Mouse (Mus musculus): ENCODE results near the gene Atp8b5. TPM values are rescaled to one million over a fixed set of nuclear protein-coding genes. Genes with fewer than 3 reads are reported as not detected.

Atp8b5 gene
- total RNA-seq, 2 experiments from 2014 or later: 0.06 TPM; not detected in 1

GRCm38 (mm10) chr4:43379601-43380000 lies 112.6 kb downstream of the Atp8b5 start:
- Histone ChIP-seq H3K27ac (no peak overlapping the region), H3K4me3 (no peak overlapping the region)
- TF ChIP-seq CTCF (IDR thresholded peaks at IDR 0.05): no peak
- intact Hi-C loops (cut with DNase I): no loop called here
- no peak for DNase-seq

- no peak for DNase-seq
- peak overlapping the region; percentile 99 for H3K4me3 ChIP-seq
- intact Hi-C loops (cut with DNase I): loop anchor here (1.0 to 2.0 kb wide), 3 partner anchors 39 to 114 kb away; partner anchors contain the start of gene Atp8b5
- no peak for TF ChIP-seq CTCF (IDR thresholded peaks at IDR 0.05)
- H3K27ac ChIP-seq: peak overlapping the region; percentile 100
Measured at GRCm38 (mm10) chr4:43380951-43381350, 114.0 kb downstream of the Atp8b5 start.

GRCm38 (mm10) chr4:43381408-43382154 lies 114.6 kb downstream of the Atp8b5 start, which contains the start of gene Rusc2:
TSS of gene Rusc2 (plus strand) at chr4:43381979.
- H3K27ac ChIP-seq: peak within 1 kb of the TSS; percentile 100

DNA sequence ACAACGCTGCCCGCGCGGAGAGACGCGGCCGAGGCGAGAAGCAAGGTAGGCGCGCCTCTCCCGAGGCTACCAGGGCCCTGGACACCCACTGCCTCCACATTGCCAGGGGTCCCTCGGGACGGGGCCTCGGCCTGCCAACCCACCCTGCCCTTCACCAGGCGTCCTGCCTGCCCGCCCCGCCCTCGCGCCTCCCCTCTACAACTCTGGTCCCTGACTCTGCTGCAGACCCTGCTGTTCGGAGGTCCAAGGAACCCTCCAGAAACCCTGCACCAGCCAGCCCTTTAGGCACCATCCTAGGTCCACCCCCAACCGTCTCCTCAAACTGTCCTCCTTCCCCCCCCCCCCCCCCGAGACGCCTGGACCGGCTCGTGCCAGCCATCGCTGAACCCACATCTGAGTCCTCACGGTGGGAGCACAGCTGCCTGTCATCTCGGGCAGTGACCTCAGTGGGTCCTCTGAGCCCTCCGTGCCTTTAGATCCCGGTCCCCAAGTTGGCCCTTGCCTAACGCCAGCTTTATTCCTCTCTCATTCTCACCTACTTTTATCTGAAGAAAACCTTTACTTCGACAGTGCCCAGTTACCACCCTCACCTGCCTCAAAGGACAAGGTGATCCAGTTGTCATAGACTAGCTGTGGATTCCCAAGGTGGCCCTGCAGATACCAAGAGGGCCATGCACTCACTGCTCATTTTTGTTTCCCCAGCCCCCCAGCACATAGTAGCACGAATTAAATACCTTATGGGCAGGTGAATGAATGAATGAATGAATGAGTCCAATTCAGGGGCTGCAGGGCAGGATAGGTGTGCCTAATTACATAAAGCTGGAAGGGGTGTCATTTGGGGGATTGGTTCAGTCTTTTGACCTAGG lies 115.4 kb downstream of the Atp8b5 start:
- intact Hi-C loops (cut with DNase I): loop anchor here (2.0 kb wide), 1 partner anchor 24 kb away; no protein-coding TSS in a partner anchor

More at GRCm38 (mm10) chr4:43381408-43382154, 114.6 kb downstream of the Atp8b5 start, which contains the start of gene Rusc2:
- TF ChIP-seq CTCF (IDR thresholded peaks at IDR 0.05): peak; percentile 71
- intact Hi-C loops (cut with DNase I): loop anchor here (1.0 to 2.0 kb wide), 4 partner anchors 25 to 115 kb away; partner anchors contain the start of gene Atp8b5
- DNase-seq: peak; percentile 95
- peak within 1 kb of the TSS; percentile 99 for H3K4me3 ChIP-seq

DNA sequence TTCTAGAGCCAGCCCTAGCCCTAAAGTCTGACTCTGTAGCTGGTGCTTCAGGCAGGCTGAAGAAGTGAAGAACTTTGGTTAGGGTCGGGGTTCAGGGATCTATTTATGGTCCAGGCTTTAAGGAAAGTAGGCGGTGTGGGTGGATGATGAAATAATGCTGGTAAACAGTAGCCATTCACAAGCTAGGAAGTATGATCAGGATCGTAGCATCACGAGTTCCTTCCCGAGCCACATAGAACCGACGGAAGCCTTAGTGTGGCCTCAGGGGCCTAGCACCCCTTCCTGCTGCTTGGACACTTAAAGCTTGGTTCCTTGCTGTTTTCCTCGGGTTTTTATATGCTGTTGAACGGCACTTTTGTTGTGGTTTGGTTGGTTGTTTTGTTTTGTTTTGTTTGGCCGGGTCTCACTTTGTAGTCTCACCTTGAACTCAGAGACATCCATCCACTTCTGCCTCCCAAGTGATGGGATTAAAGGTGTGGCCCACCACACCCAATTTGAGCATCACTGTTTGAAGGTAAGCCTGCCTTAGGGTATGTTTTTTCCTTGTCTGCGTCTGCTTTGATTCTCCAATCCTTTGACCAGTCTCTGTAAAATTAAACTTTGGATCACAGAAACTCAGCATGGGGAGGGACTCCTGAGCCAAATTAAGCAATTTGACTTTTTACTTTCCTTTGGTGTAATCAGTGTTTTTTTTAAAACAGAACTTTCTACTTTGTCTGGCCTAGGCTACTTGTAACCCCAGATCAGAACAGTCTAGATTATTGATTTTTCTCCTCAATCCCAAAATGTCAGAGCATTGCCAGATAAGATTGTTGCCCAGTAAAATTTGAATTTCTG lies 116.5 kb downstream of the Atp8b5 start:
- H3K4me3 ChIP-seq: peak overlapping the region; percentile 99
- no peak for TF ChIP-seq CTCF (IDR thresholded peaks at IDR 0.05)
- peak overlapping the region; percentile 100 for H3K27ac ChIP-seq
- no peak for DNase-seq
- intact Hi-C loops (cut with DNase I): loop anchor here (2.0 kb wide), 1 partner anchor 23 kb away; no protein-coding TSS in a partner anchor

More for the DNA sequence above, 115.4 kb downstream of the Atp8b5 start:
- DNase-seq: no peak
- no peak for TF ChIP-seq CTCF (IDR thresholded peaks at IDR 0.05)
- Histone ChIP-seq H3K4me3 (peak overlapping the region; percentile 99), H3K27ac (peak overlapping the region; percentile 100)

DNA sequence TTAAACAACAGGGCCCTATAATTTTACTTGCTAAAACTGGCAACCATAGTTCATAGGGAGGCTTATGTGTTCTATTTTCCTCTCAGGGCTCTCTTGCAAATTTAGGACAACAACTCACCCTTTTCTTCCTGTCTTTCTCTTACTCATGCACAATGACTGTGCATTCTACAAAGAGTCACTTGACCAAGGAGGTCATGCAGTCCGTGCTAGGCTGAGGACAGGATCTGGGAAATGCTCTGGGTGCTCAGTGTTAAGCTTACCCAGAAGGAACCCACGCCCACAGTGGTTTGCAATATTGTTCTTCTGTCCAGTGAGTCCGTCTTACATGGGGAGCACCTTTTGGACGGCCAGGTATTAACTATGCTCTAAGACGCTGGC lies 117.1 kb downstream of the Atp8b5 start:
- no peak for DNase-seq
- H3K27ac ChIP-seq: peak overlapping the region; percentile 100
- H3K4me3 ChIP-seq: peak overlapping the region; percentile 99
- no peak for TF ChIP-seq CTCF (IDR thresholded peaks at IDR 0.05)
- intact Hi-C loops (cut with DNase I): no loop called here

- DNase-seq: no peak
- TF ChIP-seq CTCF (IDR thresholded peaks at IDR 0.05): no peak
- Histone ChIP-seq H3K27ac (peak overlapping the region; percentile 100), H3K4me3 (peak overlapping the region; percentile 99)
- intact Hi-C loops (cut with DNase I): no loop called here
Measured at GRCm38 (mm10) chr4:43384541-43384940, 117.6 kb downstream of the Atp8b5 start.

GRCm38 (mm10) chr4:43386932-43387331 lies 120.0 kb downstream of the Atp8b5 start:
- DNase-seq: no peak
- no peak for TF ChIP-seq CTCF (IDR thresholded peaks at IDR 0.05)
- no peak overlapping the region for H3K4me3 ChIP-seq
- H3K27ac ChIP-seq: peak overlapping the region; percentile 28; the same call in 1 of the 2 replicates
- intact Hi-C loops (cut with DNase I): no loop called here

DNA sequence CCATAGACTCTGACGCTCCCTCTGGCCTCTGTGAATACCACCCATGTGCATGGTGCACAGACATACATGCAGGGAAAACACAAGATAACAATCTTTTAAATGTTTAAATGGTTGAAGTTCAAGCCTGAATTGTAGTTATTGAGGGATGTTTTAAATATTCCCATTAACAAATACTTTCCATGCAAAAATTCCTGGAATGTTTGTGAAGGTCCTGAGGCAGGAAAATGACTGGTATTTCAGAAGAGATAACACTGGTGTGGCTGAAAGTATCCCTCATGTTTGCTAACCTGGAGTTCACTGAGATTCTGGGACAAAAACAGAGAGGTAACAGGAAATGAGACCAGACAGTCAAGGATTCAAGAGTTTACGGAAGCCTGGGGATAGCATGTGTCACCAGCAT lies 122.4 kb downstream of the Atp8b5 start:
- TF ChIP-seq CTCF (IDR thresholded peaks at IDR 0.05): no peak
- intact Hi-C loops (cut with DNase I): no loop called here
- DNase-seq: no peak
- Histone ChIP-seq H3K27ac (peak overlapping the region; percentile 95), H3K4me3 (no peak overlapping the region)

- no peak for DNase-seq
- intact Hi-C loops (cut with DNase I): no loop called here
Measured at GRCm38 (mm10) chr4:43389845-43390440, 123.0 kb downstream of the Atp8b5 start.

DNA sequence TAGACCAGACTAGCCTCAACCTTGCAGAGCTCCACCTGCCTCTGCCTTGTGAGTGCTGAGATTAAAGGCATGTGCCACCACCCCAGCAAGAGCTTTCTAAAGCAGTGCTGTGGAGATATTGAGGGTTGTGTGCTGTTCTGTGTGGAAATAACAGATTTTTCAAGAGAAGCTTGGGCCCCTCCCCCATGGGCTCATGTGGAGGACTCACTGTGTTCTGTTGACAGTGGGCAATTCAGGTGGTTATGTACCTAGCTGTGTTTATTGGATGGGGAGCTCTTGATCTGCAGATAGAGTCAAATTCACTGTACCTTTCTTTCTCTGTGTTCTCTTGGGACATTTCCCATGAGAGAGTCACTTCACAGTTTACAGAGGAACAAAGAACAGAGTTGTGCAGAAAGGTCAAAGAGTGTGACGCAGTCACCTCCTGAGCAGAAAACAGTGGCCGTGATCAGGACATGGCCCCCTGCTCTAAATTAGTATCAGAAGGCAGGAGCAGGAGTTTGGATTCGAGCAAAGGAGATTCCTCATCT lies 124.6 kb downstream of the Atp8b5 start:
- intact Hi-C loops (cut with DNase I): no loop called here
- DNase-seq: no peak
- no peak for TF ChIP-seq CTCF (IDR thresholded peaks at IDR 0.05)
- Histone ChIP-seq H3K27ac (peak overlapping the region; percentile 95), H3K4me3 (no peak overlapping the region)

More at GRCm38 (mm10) chr4:43389845-43390440, 123.0 kb downstream of the Atp8b5 start:
- no peak for TF ChIP-seq CTCF (IDR thresholded peaks at IDR 0.05)
- no peak overlapping the region for H3K4me3 ChIP-seq
- peak overlapping the region; percentile 95 for H3K27ac ChIP-seq

Measured in gastrocnemius, adult 2 months (tissue).